Mouse (Mus musculus): ENCODE measurements around the gene Hoxc9. TPM values are rescaled to one million over a fixed set of nuclear protein-coding genes. Genes with fewer than 3 reads are reported as not detected.

The Hoxc9 gene
- total and polyA plus RNA-seq, 2 experiments from 2014 or later, result not detected

DNA sequence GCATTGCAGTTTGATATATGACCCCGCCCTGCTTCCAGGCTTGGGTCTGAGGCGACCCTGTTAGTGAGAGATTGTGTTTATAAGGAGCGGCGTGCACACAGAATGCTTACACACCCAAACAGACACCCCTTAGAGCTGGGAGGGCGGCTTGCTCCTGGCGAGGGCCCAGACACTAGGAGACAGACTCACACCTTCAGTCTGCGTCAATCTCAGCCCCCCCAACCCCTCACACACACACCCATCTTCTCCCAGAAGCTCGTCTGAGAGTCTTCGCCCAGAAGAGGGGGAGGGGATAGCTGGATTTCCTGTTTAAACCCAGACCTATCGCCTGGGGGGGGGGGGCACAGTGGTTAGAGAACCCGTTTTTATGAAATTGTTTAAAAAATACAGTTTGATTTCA is 23.7 kb downstream of the Hoxc9 start:
- Histone ChIP-seq H3K36me3 (ENCODE audit: insufficient read depth, low read length) (no peaks in the 10 kb centered on the region), H3K9me3 (ENCODE audit: low read length) (no peaks in the 10 kb centered on the region), H3K4me2 (ENCODE audit: low read depth, low read length, poor library complexity, severe bottlenecking) (no peak overlapping the region), H3K9ac (replicated peaks; ENCODE audit: low read length, poor library complexity, severe bottlenecking) (no peak overlapping the region), H3K4me1 (ENCODE audit: insufficient read depth, low read length) (0 out of 2 replicates have a peak, but pooled peaks cover 3% of the 10 kb centered on the region), H3K4me3 (ENCODE audit: low read depth, low read length) (no peak overlapping the region), H3K27me3 (ENCODE audit: insufficient read depth, low read length) (peaks cover 99% of the 10 kb centered on the region), H3K27ac (ENCODE audit: low read depth, low read length) (no peak overlapping the region)
- ATAC-seq (ENCODE audit: low FRiP score), result no peak
- DNase-seq (ENCODE audit: low spot score), result no peak
- WGBS, result 4% methylated on average over 11 of the region's 11 CpGs
- TF ChIP-seq CTCF (IDR thresholded peaks at IDR 0.05), result no peak

DNA sequence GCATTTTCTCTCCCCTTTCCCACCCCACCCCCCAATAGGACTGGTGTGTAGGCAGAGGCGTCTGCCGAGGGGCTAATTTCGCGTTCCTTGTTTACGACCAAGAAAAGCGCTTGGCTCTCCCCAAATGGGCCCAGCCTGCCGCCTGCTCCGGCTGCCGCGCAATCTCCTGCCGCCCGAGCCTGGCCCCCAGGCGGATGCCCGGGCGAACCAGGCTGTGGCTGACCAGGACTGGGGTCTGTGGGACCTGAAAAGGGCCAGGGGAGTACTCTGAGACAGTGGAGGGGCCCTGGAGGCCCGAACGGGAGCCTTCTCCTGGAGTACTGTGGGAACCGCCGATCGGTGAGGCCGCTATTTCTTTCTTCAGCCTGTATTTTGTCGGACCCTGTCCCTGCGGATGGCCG is 24.3 kb downstream of the Hoxc9 start:
- Histone ChIP-seq H3K4me2 (ENCODE audit: low read depth, low read length, poor library complexity, severe bottlenecking) (no peak overlapping the region), H3K27ac (ENCODE audit: low read depth, low read length) (no peak overlapping the region)

GRCm38 (mm10) chr15:103001370-103001769 is 25.1 kb downstream of the Hoxc9 start:
- no peak for DNase-seq (ENCODE audit: low spot score)
- TF ChIP-seq CTCF (IDR thresholded peaks at IDR 0.05), result no peak
- no peak overlapping the region for H3K27ac ChIP-seq (ENCODE audit: low read depth, low read length)
- H3K9me3 ChIP-seq (ENCODE audit: low read length), result no peaks in the 10 kb centered on the region
- WGBS, result 8% methylated on average over 2 of the region's 2 CpGs
- no peaks in the 10 kb centered on the region for H3K36me3 ChIP-seq (ENCODE audit: insufficient read depth, low read length)
- peaks cover 99% of the 10 kb centered on the region for H3K27me3 ChIP-seq (ENCODE audit: insufficient read depth, low read length)
- ATAC-seq (ENCODE audit: low FRiP score), result no peak
- H3K9ac ChIP-seq (replicated peaks; ENCODE audit: low read length, poor library complexity, severe bottlenecking), result no peak overlapping the region
- H3K4me3 ChIP-seq (ENCODE audit: low read depth, low read length), result no peak overlapping the region
- H3K4me2 ChIP-seq (ENCODE audit: low read depth, low read length, poor library complexity, severe bottlenecking), result no peak overlapping the region
- 0 out of 2 replicates have a peak, but pooled peaks cover 3% of the 10 kb centered on the region for H3K4me1 ChIP-seq (ENCODE audit: insufficient read depth, low read length)

More for the DNA sequence above, 24.3 kb downstream of the Hoxc9 start:
- H3K4me3 ChIP-seq (ENCODE audit: low read depth, low read length), result no peak overlapping the region
- 0 out of 2 replicates have a peak, but pooled peaks cover 3% of the 10 kb centered on the region for H3K4me1 ChIP-seq (ENCODE audit: insufficient read depth, low read length)
- H3K9ac ChIP-seq (replicated peaks; ENCODE audit: low read length, poor library complexity, severe bottlenecking), result no peak overlapping the region
- H3K9me3 ChIP-seq (ENCODE audit: low read length), result no peaks in the 10 kb centered on the region
- DNase-seq (ENCODE audit: low spot score), result no peak
- H3K36me3 ChIP-seq (ENCODE audit: insufficient read depth, low read length), result no peaks in the 10 kb centered on the region
- 2% methylated on average over 24 of the region's 24 CpGs for WGBS
- peaks cover 99% of the 10 kb centered on the region for H3K27me3 ChIP-seq (ENCODE audit: insufficient read depth, low read length)
- no peak for TF ChIP-seq CTCF (IDR thresholded peaks at IDR 0.05)
- ATAC-seq (ENCODE audit: low FRiP score), result no peak

DNA sequence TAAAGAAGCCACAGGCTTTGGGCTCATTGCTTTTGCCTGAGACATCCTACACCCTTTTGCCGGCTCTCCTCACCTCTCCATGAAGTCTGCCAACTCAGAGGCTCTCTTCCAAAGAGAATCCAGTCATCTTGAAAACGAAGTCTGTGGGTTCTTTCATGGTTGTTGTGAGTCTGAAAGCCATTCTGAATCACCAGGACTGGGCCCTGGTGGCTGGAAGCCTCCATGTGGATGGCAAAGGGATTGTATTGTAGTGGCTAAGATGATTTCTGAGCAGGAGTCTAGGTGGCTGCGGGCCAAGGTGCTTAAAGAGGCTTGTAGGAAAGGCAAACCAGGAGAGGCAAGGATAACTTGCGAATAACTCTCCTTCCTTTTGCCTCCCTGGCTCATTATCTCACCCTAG is 25.9 kb downstream of the Hoxc9 start:
- TF ChIP-seq CTCF (IDR thresholded peaks at IDR 0.05), result no peak

GRCm38 (mm10) chr15:103002821-103003448 is 26.7 kb downstream of the Hoxc9 start:
- no peak for ATAC-seq (ENCODE audit: low FRiP score)
- H3K27ac ChIP-seq (ENCODE audit: low read depth, low read length), result no peak overlapping the region
- no peaks in the 10 kb centered on the region for H3K36me3 ChIP-seq (ENCODE audit: insufficient read depth, low read length)
- no peak for TF ChIP-seq CTCF (IDR thresholded peaks at IDR 0.05)
- no peaks in the 10 kb centered on the region for H3K9me3 ChIP-seq (ENCODE audit: low read length)
- DNase-seq (ENCODE audit: low spot score), result no peak
- no peak overlapping the region for H3K9ac ChIP-seq (replicated peaks; ENCODE audit: low read length, poor library complexity, severe bottlenecking)
- peaks cover 100% of the 10 kb centered on the region for H3K27me3 ChIP-seq (ENCODE audit: insufficient read depth, low read length)
- H3K4me2 ChIP-seq (ENCODE audit: low read depth, low read length, poor library complexity, severe bottlenecking), result no peak overlapping the region
- H3K4me3 ChIP-seq (ENCODE audit: low read depth, low read length), result no peak overlapping the region
- H3K4me1 ChIP-seq (ENCODE audit: insufficient read depth, low read length), result 0 out of 2 replicates have a peak, but pooled peaks cover 3% of the 10 kb centered on the region
- WGBS, result 3% methylated on average over 13 of the region's 13 CpGs

More for the DNA sequence above, 25.9 kb downstream of the Hoxc9 start:
- H3K9ac ChIP-seq (replicated peaks; ENCODE audit: low read length, poor library complexity, severe bottlenecking), result no peak overlapping the region
- no peak overlapping the region for H3K4me3 ChIP-seq (ENCODE audit: low read depth, low read length)
- no peak overlapping the region for H3K4me2 ChIP-seq (ENCODE audit: low read depth, low read length, poor library complexity, severe bottlenecking)
- DNase-seq (ENCODE audit: low spot score), result no peak
- H3K9me3 ChIP-seq (ENCODE audit: low read length), result no peaks in the 10 kb centered on the region
- H3K27ac ChIP-seq (ENCODE audit: low read depth, low read length), result no peak overlapping the region
- ATAC-seq (ENCODE audit: low FRiP score), result no peak
- 11% methylated on average over 4 of the region's 4 CpGs for WGBS
- 0 out of 2 replicates have a peak, but pooled peaks cover 3% of the 10 kb centered on the region for H3K4me1 ChIP-seq (ENCODE audit: insufficient read depth, low read length)
- peaks cover 100% of the 10 kb centered on the region for H3K27me3 ChIP-seq (ENCODE audit: insufficient read depth, low read length)
- H3K36me3 ChIP-seq (ENCODE audit: insufficient read depth, low read length), result no peaks in the 10 kb centered on the region

- TF ChIP-seq CTCF (IDR thresholded peaks at IDR 0.05), result no peak
- ATAC-seq (ENCODE audit: low FRiP score) (no peak), DNase-seq (ENCODE audit: low spot score) (no peak)
- WGBS, result under 1% methylated on average over 17 of the region's 17 CpGs
- Histone ChIP-seq H3K36me3 (ENCODE audit: insufficient read depth, low read length) (no peaks in the 10 kb centered on the region), H3K27me3 (ENCODE audit: insufficient read depth, low read length) (peaks cover 99% of the 10 kb centered on the region), H3K4me2 (ENCODE audit: low read depth, low read length, poor library complexity, severe bottlenecking) (no peak overlapping the region), H3K4me1 (ENCODE audit: insufficient read depth, low read length) (no peaks in the 10 kb centered on the region), H3K27ac (ENCODE audit: low read depth, low read length) (no peak overlapping the region), H3K9me3 (ENCODE audit: low read length) (no peaks in the 10 kb centered on the region), H3K4me3 (ENCODE audit: low read depth, low read length) (no peak overlapping the region), H3K9ac (replicated peaks; ENCODE audit: low read length, poor library complexity, severe bottlenecking) (no peak overlapping the region)
Measured at GRCm38 (mm10) chr15:103005308-103005707, 29.1 kb downstream of the Hoxc9 start.

Measured in midbrain, postnatal 0 days (tissue).